29 mouse cellular contexts compared by ENCODE assay signal in genomic region chr11:96015421-96015820, GRCm38 (mm10). TPM values are rescaled to one million over a fixed set of nuclear protein-coding genes. Genes with fewer than 3 reads are reported as not detected.
"Had no signal": no experiment of that assay in that cellular context is flagged by ENCODE, and none has a peak within 500 bp of the region (broad histone marks: within the 10 kb centered on the region; RNA-seq: fewer than 3 reads in every experiment).

No protein-coding gene starts in this region.

- H3K9me3 ChIP-seq: limb, embryonic 12.5 days; limb, embryonic 15.5 days had no signal

- ATAC-seq: liver, postnatal 0 days; lung, postnatal 0 days had no signal

- H3K4me3 ChIP-seq: limb, embryonic 12.5 days; limb, embryonic 15.5 days had no signal

- H3K27ac ChIP-seq: limb, embryonic 12.5 days; limb, embryonic 15.5 days; liver, embryonic 14.5 days; macrophage; stomach, postnatal 0 days had no signal

- H3K27me3 ChIP-seq: limb, embryonic 12.5 days had no signal

- DNase-seq: kidney, postnatal 14 days; kidney, postnatal 4 days; left cerebral cortex, postnatal 4 days; liver, postnatal 0 days; lung, embryonic 14.5 days; midbrain, embryonic 14.5 days; right cerebral cortex, adult 18-20 months; right cerebral cortex, postnatal 14 days; right cerebral cortex, postnatal 4 days; thymus, adult 2 months; thymus, postnatal 14 days; thymus, postnatal 4 days had no signal

- H3K4me1 ChIP-seq: limb, embryonic 15.5 days had no signal

- H3K36me3 ChIP-seq: limb, embryonic 12.5 days; limb, embryonic 15.5 days had no signal

- H3K9ac ChIP-seq: limb, embryonic 12.5 days; limb, embryonic 15.5 days; liver, embryonic 14.5 days; liver, postnatal 0 days; lung, embryonic 14.5 days had no signal

- H3K4me2 ChIP-seq: limb, embryonic 12.5 days; limb, embryonic 15.5 days; liver, embryonic 11.5 days; lung, embryonic 14.5 days had no signal

RNA-seq across cellular contexts. Expression of gene Gip, which starts 8.9 kb away (rescaled TPM):
- total RNA-seq: layer of hippocampus, adult 18-20 months; layer of hippocampus, postnatal 14 days; left cerebral cortex, adult 8-10 months; left cerebral cortex, postnatal 14 days; left cerebral cortex, postnatal 4 days; megakaryocyte, adult 5-6 weeks; midbrain, postnatal 0 days had no signal
- polyA plus RNA-seq: kidney, embryonic 16.5 days; limb, embryonic 12.5 days; limb, embryonic 15.5 days; liver, embryonic 11.5 days; liver, embryonic 14.5 days; liver, postnatal 0 days; lung, embryonic 14.5 days; lung, postnatal 0 days; macrophage; midbrain, embryonic 14.5 days; midbrain, postnatal 0 days; neural tube, embryonic 11.5 days; neural tube, embryonic 14.5 days; stomach, embryonic 14.5 days had no signal

RNA-seq across cellular contexts. Expression of gene Igf2bp1, which starts 9.7 kb away (rescaled TPM):
- total RNA-seq: layer of hippocampus, adult 18-20 months; megakaryocyte, adult 5-6 weeks had no signal
- polyA plus RNA-seq: macrophage had no signal
